ENCODE assay signal across 8 mouse cellular contexts in the genomic region with DNA sequence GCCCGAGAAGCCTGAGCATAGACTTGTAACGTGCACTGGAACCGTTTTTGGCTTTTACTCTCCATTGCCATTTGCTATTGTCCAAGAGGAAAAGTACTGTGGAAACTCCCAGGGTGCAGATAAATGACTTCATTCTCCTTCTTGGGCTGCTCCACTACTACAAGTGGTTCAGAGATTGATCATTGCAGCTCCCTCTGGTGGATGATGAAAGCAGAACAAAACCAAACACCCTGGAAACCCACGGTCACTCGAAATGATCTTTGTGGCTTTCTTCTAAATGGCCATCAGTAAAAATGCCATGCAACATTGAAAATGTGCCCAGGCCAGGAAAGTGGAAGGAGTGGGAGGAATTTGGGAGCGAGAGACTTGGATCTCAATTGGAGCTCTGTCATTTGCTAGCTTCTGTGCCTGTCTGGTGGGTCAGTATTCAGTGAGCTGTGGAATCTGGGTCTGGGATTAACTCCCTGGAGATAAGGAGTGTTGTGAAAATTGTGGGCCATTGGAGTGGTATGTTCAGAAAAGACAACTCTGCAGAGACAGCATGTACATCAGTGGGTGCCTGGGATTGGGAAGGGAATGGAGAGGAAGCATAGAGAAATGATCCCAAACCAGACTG.
DNase-seq lines count a peak whose midpoint lies in the region; ATAC-seq lines count a peak whose summit lies in the region.

No protein-coding gene starts in this region.

- peak; percentile 65 for ATAC-seq in forebrain, embryonic 11.5 days (replicated peaks; ENCODE audit: low FRiP score)
- ATAC-seq in lung, embryonic 15.5 days (ENCODE audit: borderline replicate concordance, extremely low read depth, low FRiP score, low TSS enrichment), result peak; percentile 66; the same call in 1 of the 2 replicates

- no peaks in the 10 kb centered on the region for H3K4me1 ChIP-seq in forebrain, embryonic 11.5 days (replicated peaks; ENCODE audit: control insufficient read depth, insufficient read depth, low read length)
- H3K4me1 ChIP-seq in lung, embryonic 15.5 days, result 0 out of 2 replicates have a peak, but pooled peaks cover 3% of the 10 kb centered on the region

- H3K9me3 ChIP-seq in forebrain, embryonic 11.5 days (ENCODE audit: control insufficient read depth, low read length), result no peaks in the 10 kb centered on the region
- no peaks in the 10 kb centered on the region for H3K9me3 ChIP-seq in lung, embryonic 15.5 days

- no peak overlapping the region for H3K9ac ChIP-seq in forebrain, embryonic 11.5 days (ENCODE audit: low read length)
- H3K9ac ChIP-seq in lung, embryonic 15.5 days, result no peak overlapping the region

- WGBS in forebrain, embryonic 11.5 days, result 34% methylated on average over 6 of the region's 6 CpGs
- 28% methylated on average over 6 of the region's 6 CpGs for WGBS in lung, embryonic 15.5 days

- H3K27ac ChIP-seq in forebrain, embryonic 11.5 days (ENCODE audit: low read depth, low read length), result no peak overlapping the region
- no peak overlapping the region for H3K27ac ChIP-seq in lung, embryonic 15.5 days

- intact Hi-C loops in heart, postnatal 25 days (cut with DNase I), result loop anchor here (1.0 to 2.0 kb wide), 3 partner anchors 42 to 161 kb away; no protein-coding TSS in a partner anchor

- no peak overlapping the region for H3K4me3 ChIP-seq in forebrain, embryonic 11.5 days (ENCODE audit: low read depth, low read length)
- no peak overlapping the region for H3K4me3 ChIP-seq in lung, embryonic 15.5 days

- H3K4me2 ChIP-seq in forebrain, embryonic 11.5 days (ENCODE audit: low read depth, low read length, severe bottlenecking), result no peak overlapping the region
- H3K4me2 ChIP-seq in lung, embryonic 15.5 days, result no peak overlapping the region

- no peaks in the 10 kb centered on the region for H3K36me3 ChIP-seq in forebrain, embryonic 11.5 days (ENCODE audit: control insufficient read depth, insufficient read depth, low read length)
- no peaks in the 10 kb centered on the region for H3K36me3 ChIP-seq in lung, embryonic 15.5 days

- H3K27me3 ChIP-seq in forebrain, embryonic 11.5 days (ENCODE audit: control insufficient read depth, insufficient read depth, low read length), result no peaks in the 10 kb centered on the region
- no peaks in the 10 kb centered on the region for H3K27me3 ChIP-seq in lung, embryonic 15.5 days

- DNase-seq in adrenal gland, adult (ENCODE audit: inconsistent age in 2 of 2, low spot score in 1 of 2), result peak; percentile 45 to 87
- DNase-seq in adrenal gland, postnatal 25 days, result no peak
- peak; percentile 32 for DNase-seq in brain, embryonic 18.5 days (ENCODE audit: low read depth, low spot score)
- DNase-seq in forebrain, embryonic 11.5 days (ENCODE audit: low spot score), result peak; percentile 58
- peak; percentile 20 for DNase-seq in heart, postnatal 25 days (ENCODE audit: low spot score)
- peak; percentile 67 to 75 for DNase-seq in kidney, postnatal 36 days
- peak; percentile 20 for DNase-seq in retina, adult 2 months (ENCODE audit: low read depth, low spot score)
